Mouse (Mus musculus) MEL (cell line): ENCODE measurements around the gene Nusap1. TPM values are rescaled to one million over a fixed set of nuclear protein-coding genes. Genes with fewer than 3 reads are reported as not detected.

Experiments
- DNase-seq: peaks from one replicate; pipeline ENCODE4 v3.0.0; 2011; ENCODE audit warnings: low read depth, low spot score
- H3K27ac ChIP-seq: 2 replicates; pipeline ENCODE4 v1.5.1; 2012; ENCODE audit warnings: low read depth, mild to moderate bottlenecking, control low read depth, low read length, moderate library complexity; ENCODE audit not compliant: control insufficient read depth
- H3K27me3 ChIP-seq, 2 experiments: fragments of 150-350 bp in 1 of 2; sonication (generic) in 1 of 2; 2 replicates each; pipeline ENCODE4 v1.6.1; 2012; ENCODE audit warnings: low read length in 2 of 2, mild to moderate bottlenecking in 2 of 2, improper control_type of control experiment in 1 of 2, moderate library complexity in 1 of 2; ENCODE audit not compliant: insufficient read depth in 2 of 2, control insufficient read depth in 1 of 2
- H3K36me3 ChIP-seq, 2 experiments: 2 replicates each; pipeline ENCODE4 v1.6.1; 2012 to 2014; ENCODE audit warnings: low read length in 2 of 2, improper control_type of control experiment in 1 of 2, inconsistent platforms in 1 of 2, mild to moderate bottlenecking in 1 of 2; ENCODE audit not compliant: insufficient read depth in 2 of 2, control insufficient read depth in 1 of 2
- H3K4me1 ChIP-seq, 2 experiments: fragments of 150-350 bp in 1 of 2; sonication (generic) in 1 of 2; 2 replicates each; pipeline ENCODE4 v1.6.1; 2012; ENCODE audit warnings: low read length in 2 of 2, improper control_type of control experiment in 1 of 2, mild to moderate bottlenecking in 1 of 2; ENCODE audit not compliant: insufficient read depth in 2 of 2, control insufficient read depth in 1 of 2
- H3K4me3 ChIP-seq, 2 experiments: fragments of 150-350 bp in 1 of 2; sonication (generic) in 1 of 2; 2 replicates each; pipeline ENCODE4 v1.5.1; 2012; ENCODE audit warnings: low read depth in 2 of 2, low read length in 2 of 2, mild to moderate bottlenecking in 2 of 2, moderate library complexity in 2 of 2, control low read depth in 1 of 2, improper control_type of control experiment in 1 of 2; ENCODE audit not compliant: control insufficient read depth in 1 of 2, insufficient read depth in 1 of 2
- H3K79me2 ChIP-seq: 2 replicates; pipeline ENCODE4 v1.6.1; 2012; ENCODE audit warnings: mild to moderate bottlenecking, low read length, moderate library complexity; ENCODE audit not compliant: control insufficient read depth, poor library complexity, insufficient read depth
- H3K9ac ChIP-seq: 2 replicates; pipeline ENCODE4 v1.6.1; 2012; ENCODE audit warnings: low read depth, mild to moderate bottlenecking, control low read depth, low read length, moderate library complexity; ENCODE audit not compliant: control insufficient read depth, poor library complexity, severe bottlenecking
- H3K9me3 ChIP-seq: fragments of 150-350 bp; sonication (generic); replicated peaks from 2 replicates; pipeline ENCODE4 v1.6.1; 2012; ENCODE audit warnings: mild to moderate bottlenecking, low read length, improper control_type of control experiment, moderate library complexity; ENCODE audit not compliant: insufficient read depth
- CHD1 ChIP-seq: IDR thresholded peaks from 2 replicates; pipeline ENCODE4 v1.6.1; 2012; ENCODE audit warnings: low read depth, mild to moderate bottlenecking, inconsistent platforms, low read length, improper control_type of control experiment
- CHD2 ChIP-seq: IDR thresholded peaks from 2 replicates; pipeline ENCODE4 v1.6.1; 2011; ENCODE audit warnings: low read length, improper control_type of control experiment
- CTCF ChIP-seq, 3 experiments: IDR thresholded peaks in 2 of 3; conservative IDR thresholded peaks in 1 of 3; 2 replicates each; pipeline ENCODE4 v1.5.1; 2011 to 2012; ENCODE audit warnings: low read length in 3 of 3, low read depth in 2 of 3, mild to moderate bottlenecking in 2 of 3, improper control_type of control experiment in 1 of 3, inconsistent platforms in 1 of 3, mixed read lengths in 1 of 3, moderate library complexity in 1 of 3; ENCODE audit not compliant: control insufficient read depth in 1 of 3, insufficient read depth in 1 of 3, poor library complexity in 1 of 3, severe bottlenecking in 1 of 3
- ELF1 ChIP-seq: IDR thresholded peaks from 2 replicates; pipeline ENCODE4 v1.6.1; 2014; ENCODE audit warnings: low read depth, mild to moderate bottlenecking, inconsistent platforms, low read length, improper control_type of control experiment, moderate library complexity
- ETS1 ChIP-seq: IDR thresholded peaks from 2 replicates; pipeline ENCODE4 v1.6.1; 2012; ENCODE audit warnings: low read depth, mild to moderate bottlenecking, inconsistent platforms, low read length, improper control_type of control experiment, moderate library complexity
- GATA1 ChIP-seq: IDR thresholded peaks from 2 replicates; pipeline ENCODE4 v1.6.1; 2011; ENCODE audit warnings: low read depth, low read length, improper control_type of control experiment
- JUND ChIP-seq: IDR thresholded peaks from 2 replicates; pipeline ENCODE4 v1.6.1; 2011; ENCODE audit warnings: low read depth, mild to moderate bottlenecking, improper control_type of control experiment, low read length
- MAFK ChIP-seq: IDR thresholded peaks from 2 replicates; pipeline ENCODE4 v1.6.1; 2011; ENCODE audit warnings: low read depth, mild to moderate bottlenecking, low read length, improper control_type of control experiment, borderline replicate concordance
- MAX ChIP-seq: IDR thresholded peaks from 2 replicates; pipeline ENCODE4 v1.6.1; 2011; ENCODE audit warnings: low read length, improper control_type of control experiment
- MAZ ChIP-seq: IDR thresholded peaks from 2 replicates; pipeline ENCODE4 v1.6.1; 2012; ENCODE audit warnings: low read depth, mild to moderate bottlenecking, inconsistent platforms, low read length, improper control_type of control experiment
- MEF2A ChIP-seq: IDR thresholded peaks from 2 replicates; pipeline ENCODE4 v1.6.1; 2014; ENCODE audit warnings: low read depth, mild to moderate bottlenecking, inconsistent platforms, low read length, improper control_type of control experiment; ENCODE audit not compliant: poor library complexity, insufficient replicate concordance, severe bottlenecking; ENCODE audit errors: extremely low read depth
- MYB ChIP-seq: IDR thresholded peaks from 2 replicates; pipeline ENCODE4 v1.6.1; 2011; ENCODE audit warnings: mild to moderate bottlenecking, low read depth, low read length, improper control_type of control experiment
- MYC ChIP-seq: IDR thresholded peaks from 2 replicates; pipeline ENCODE4 v1.6.1; 2011; ENCODE audit warnings: low read depth, mild to moderate bottlenecking, low read length, improper control_type of control experiment, moderate library complexity
- NELFE ChIP-seq: IDR thresholded peaks from 2 replicates; pipeline ENCODE4 v1.6.1; 2011; ENCODE audit warnings: low read depth, low read length, improper control_type of control experiment
- NRF1 ChIP-seq: IDR thresholded peaks from 2 replicates; pipeline ENCODE4 v1.6.1; 2014; ENCODE audit warnings: low read depth, mild to moderate bottlenecking, inconsistent platforms, low read length, improper control_type of control experiment, moderate library complexity; ENCODE audit not compliant: poor library complexity, insufficient read depth, severe bottlenecking
- POLR2A ChIP-seq, 2 experiments: IDR thresholded peaks; 2 replicates each; pipeline ENCODE4 v1.6.1; 2011 to 2012; ENCODE audit warnings: low read length in 2 of 2, mild to moderate bottlenecking in 2 of 2, control low read depth in 1 of 2, improper control_type of control experiment in 1 of 2, low read depth in 1 of 2, moderate library complexity in 1 of 2; ENCODE audit not compliant: control insufficient read depth in 1 of 2, insufficient read depth in 1 of 2, poor library complexity in 1 of 2
- POLR2AphosphoS5 ChIP-seq: IDR thresholded peaks from 2 replicates; pipeline ENCODE4 v1.6.1; 2012; ENCODE audit warnings: low read depth, borderline replicate concordance, mild to moderate bottlenecking, inconsistent platforms, low read length, moderate library complexity, mixed read lengths
- TBP ChIP-seq: IDR thresholded peaks from 2 replicates; pipeline ENCODE4 v1.8.0; 2011; ENCODE audit warnings: low read depth, low read length, improper control_type of control experiment
- TCF12 ChIP-seq: IDR thresholded peaks from 2 replicates; pipeline ENCODE4 v1.6.1; 2014; ENCODE audit warnings: low read depth, mild to moderate bottlenecking, inconsistent platforms, low read length, improper control_type of control experiment, moderate library complexity
- UBTF ChIP-seq: IDR thresholded peaks from 2 replicates; pipeline ENCODE4 v1.6.1; 2012; ENCODE audit warnings: low read depth, mild to moderate bottlenecking, inconsistent platforms, low read length, improper control_type of control experiment, moderate library complexity, borderline replicate concordance; ENCODE audit not compliant: insufficient read depth
- USF1 ChIP-seq: IDR thresholded peaks from 2 replicates; pipeline ENCODE4 v1.6.1; 2014; ENCODE audit warnings: low read depth, mild to moderate bottlenecking, inconsistent platforms, low read length, improper control_type of control experiment, moderate library complexity
- ZC3H11A ChIP-seq: IDR thresholded peaks from 2 replicates; pipeline ENCODE4 v1.6.1; 2012; ENCODE audit warnings: low read depth, mild to moderate bottlenecking, inconsistent platforms, low read length, improper control_type of control experiment
- ZKSCAN1 ChIP-seq: IDR thresholded peaks from 2 replicates; pipeline ENCODE4 v1.6.1; 2012; ENCODE audit warnings: low read depth, mild to moderate bottlenecking, inconsistent platforms, low read length, improper control_type of control experiment, moderate library complexity
- ZMIZ1 ChIP-seq: IDR thresholded peaks from 2 replicates; pipeline ENCODE4 v1.6.1; 2012; ENCODE audit warnings: low read depth, mild to moderate bottlenecking, inconsistent platforms, low read length, improper control_type of control experiment, moderate library complexity
- ZNF384 ChIP-seq: IDR thresholded peaks from 2 replicates; pipeline ENCODE4 v1.6.1; 2012; ENCODE audit warnings: low read depth, mild to moderate bottlenecking, inconsistent platforms, low read length, improper control_type of control experiment
- polyA plus RNA-seq, 2 experiments: library from polyadenylated mRNA; stranded (reverse) in 1 of 2; unstranded in 1 of 2; fragments of >175 nt in 1 of 2; fragments of >200 nt in 1 of 2; gene quantifications; 2 replicates each; pipeline versions ENCODE4 v1.2.1 to v1.2.4; 2012; ENCODE audit warnings: low replicate concordance in 2 of 2, low read depth in 1 of 2; ENCODE audit not compliant: insufficient read length in 2 of 2, insufficient read depth in 1 of 2, missing spikeins in 1 of 2
- total RNA-seq: library from RNA; depleted of rRNA; stranded (reverse); fragments of 300-350 nt; gene quantifications from 2 replicates; pipeline ENCODE4 v1.2.3, GENCODE M21; 2012

The Nusap1 gene
- total and polyA plus RNA-seq, 3 experiments = 17.0 to 28.2 TPM; not detected in 1

DNA sequence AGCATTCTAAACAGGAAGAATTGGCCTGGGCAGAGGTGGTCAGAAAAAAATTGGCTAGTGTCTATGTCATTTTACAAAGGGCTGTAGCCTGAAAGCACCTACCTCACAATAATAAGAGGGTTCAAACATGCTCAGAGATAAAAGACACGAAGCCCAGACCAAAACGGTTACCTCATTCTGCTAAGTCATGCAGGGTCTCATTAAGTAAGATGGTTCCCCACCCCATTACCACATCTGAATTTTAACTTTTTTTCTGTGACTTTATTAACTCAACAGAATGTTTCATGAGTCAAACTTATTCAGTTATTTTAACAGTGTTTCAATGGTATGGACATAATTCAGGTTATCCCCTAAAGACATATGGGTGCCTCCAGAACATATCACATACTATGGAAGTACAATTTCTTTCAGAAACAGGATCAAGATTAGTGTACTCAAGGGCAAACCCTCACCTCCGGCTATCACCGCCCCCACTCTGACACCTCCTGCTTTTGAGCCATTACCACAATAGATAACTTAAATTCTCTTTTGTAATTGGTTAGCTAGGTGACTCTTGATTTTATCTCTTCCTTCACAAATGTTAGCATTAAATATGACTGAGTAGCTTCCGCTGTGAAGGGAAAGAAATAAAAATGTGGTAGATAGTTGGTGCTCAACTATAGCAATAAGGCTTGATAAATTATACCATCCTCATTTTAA is 23.3 kb downstream of the Nusap1 start (continued):
- TF ChIP-seq NELFE (no peak), ZMIZ1 (no peak), ZNF384 (no peak), MEF2A (no peak), MYC (no peak), MAX (no peak), ETS1 (peak; percentile 74), ZKSCAN1 (no peak), CHD2 (no peak)

GRCm38 (mm10) chr2:119644254-119644653 is 26.2 kb downstream of the Nusap1 start:
- H3K4me1 ChIP-seq = peaks cover 9 to 17% of the 10 kb centered on the region in 2 experiments
- H3K36me3 ChIP-seq = peaks cover 10 to 25% of the 10 kb centered on the region in 2 experiments
- H3K27ac ChIP-seq = no peak overlapping the region
- no peak overlapping the region for H3K9ac ChIP-seq
- no peak for TF ChIP-seq MAZ
- TF ChIP-seq TCF12 = no peak
- TF ChIP-seq MAFK = no peak
- TF ChIP-seq, all 39 proteins: peak for 0
- H3K4me3 ChIP-seq = no peak overlapping the region
- no peaks in the 10 kb centered on the region for H3K27me3 ChIP-seq
- H3K9me3 ChIP-seq = no peaks in the 10 kb centered on the region
- no peak for DNase-seq
- no peaks in the 10 kb centered on the region for H3K79me2 ChIP-seq

DNA sequence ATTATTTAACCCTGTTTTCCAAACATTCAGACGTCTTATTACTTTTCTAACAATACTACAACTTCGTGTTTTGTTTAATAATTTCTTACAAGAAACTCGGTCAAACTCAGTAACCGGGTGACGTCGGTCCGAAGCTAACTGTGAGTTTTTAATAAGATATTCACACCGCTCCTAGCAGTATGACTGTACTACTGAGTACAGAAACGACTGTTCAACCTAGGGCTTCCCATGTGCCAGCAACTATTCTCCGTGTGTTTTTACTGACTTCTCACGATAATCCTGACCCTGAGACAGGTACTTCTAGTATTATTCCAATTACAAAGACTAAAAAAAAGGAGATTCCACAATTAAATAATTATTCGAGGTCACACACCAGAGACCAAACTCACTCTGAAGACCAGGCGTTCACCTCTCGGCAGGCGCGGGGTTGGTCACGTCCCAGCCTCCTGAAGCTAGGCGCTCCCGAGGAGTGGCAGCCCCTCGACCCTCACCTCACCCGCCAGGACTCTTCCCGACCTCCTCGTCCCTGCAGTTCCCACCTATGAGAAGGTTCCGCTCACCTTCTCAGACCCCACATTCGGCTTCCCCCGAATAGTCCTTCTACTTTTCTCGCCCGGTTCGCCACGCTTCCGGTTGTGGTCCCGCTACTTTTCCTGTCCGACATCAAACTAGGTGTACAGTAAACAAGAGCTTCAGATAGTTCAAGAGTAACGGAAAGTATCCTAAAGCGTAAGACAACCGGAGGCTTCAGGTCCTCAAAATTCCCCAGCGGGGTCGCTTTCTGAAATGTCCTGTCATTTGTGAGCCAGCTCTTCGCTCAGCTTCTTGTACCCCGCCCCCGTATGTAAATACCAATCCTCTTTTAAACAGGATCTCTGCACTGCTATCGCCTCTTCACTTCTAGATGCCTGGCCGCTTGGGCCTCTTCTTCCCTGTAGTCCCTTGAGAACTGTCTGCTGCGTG is 44.4 kb downstream of the Nusap1 start, which contains the start of gene Ndufaf1:
Ndufaf1 (minus strand) TSS at position 608 of the 963 bp plus-strand sequence.
- peak within 1 kb of the TSS; percentile 86 for H3K27ac ChIP-seq
- TF ChIP-seq JUND (peak; percentile 88; the same call in 1 of the 2 replicates), MAX (peak; percentile 55; the same call in 1 of the 2 replicates), CHD2 (no peak), MYB (peak; percentile 73; the same call in 1 of the 2 replicates), NRF1 (0 out of 2 replicates have a peak, but pooled peaks have one; percentile 15), ZKSCAN1 (no peak), CTCF (IDR thresholded peaks at IDR 0.05 in 2 of 3, conservative IDR thresholded peaks at IDR 0.05 in 1 of 3; ENCODE audit: control insufficient read depth in 1 of 3, insufficient read depth in 1 of 3, low read depth in 2 of 3, low read length in 3 of 3, poor library complexity in 1 of 3, severe bottlenecking in 1 of 3) (no peak), POLR2AphosphoS5 (no peak), ZNF384 (0 out of 2 replicates have a peak, but pooled peaks have one; percentile 39), TBP (peak; percentile 95), MAFK (no peak), ELF1 (peak; percentile 86), CHD1 (no peak), UBTF (no peak), POLR2A (IDR thresholded peaks at IDR 0.05; ENCODE audit: control insufficient read depth in 1 of 2, insufficient read depth in 1 of 2, low read depth in 1 of 2, low read length in 2 of 2, poor library complexity in 1 of 2) (peak; percentile 80 to 88), GATA1 (peak; percentile 36; the same call in 1 of the 2 replicates), ZC3H11A (no peak), USF1 (peak; percentile 45; the same call in 1 of the 2 replicates)

More for the DNA sequence above, 44.4 kb downstream of the Nusap1 start, which contains the start of gene Ndufaf1:
- Histone ChIP-seq H3K9ac (peak within 1 kb of the TSS; percentile 94), H3K9me3 (no peaks in the 10 kb centered on the region), H3K27me3 (no peaks in the 10 kb centered on the region), H3K36me3 (peaks cover 0 to 5% of the 10 kb centered on the region in 2 experiments; a peak in 2 of 4 replicates), H3K79me2 (peaks cover 19% of the 10 kb centered on the region), H3K4me3 (peak within 1 kb of the TSS; percentile 74 to 98), H3K4me1 (peaks cover 3 to 5% of the 10 kb centered on the region in 2 experiments; a peak in 2 of 4 replicates)
- DNase-seq = peak; percentile 96
